Mouse (Mus musculus): Measurements from ENCODE around the gene Camkv.

Gene Camkv

DNA sequence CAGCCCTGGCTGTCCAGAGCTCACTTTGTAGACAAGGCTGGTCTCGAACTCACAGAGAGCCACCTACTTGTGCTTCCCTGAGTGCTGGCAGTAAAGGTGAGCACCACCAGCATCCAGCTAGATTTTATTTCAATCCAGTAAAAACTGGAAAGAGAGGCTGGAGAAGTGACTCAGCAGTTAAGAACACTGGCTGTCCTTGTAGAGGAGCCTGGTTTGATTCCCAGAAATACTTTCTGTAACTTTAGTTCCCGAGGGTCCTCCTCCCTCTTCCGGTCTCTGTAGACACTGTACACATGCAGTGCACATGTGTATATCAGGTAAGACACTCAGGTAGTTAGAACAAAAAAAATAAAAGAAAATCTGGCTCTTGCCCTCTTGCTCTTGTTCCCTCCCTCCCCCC lies 52.5 kb downstream of the Camkv start:
- DNase-seq (ENCODE audit: low spot score in 2 of 2) = no peak

DNA sequence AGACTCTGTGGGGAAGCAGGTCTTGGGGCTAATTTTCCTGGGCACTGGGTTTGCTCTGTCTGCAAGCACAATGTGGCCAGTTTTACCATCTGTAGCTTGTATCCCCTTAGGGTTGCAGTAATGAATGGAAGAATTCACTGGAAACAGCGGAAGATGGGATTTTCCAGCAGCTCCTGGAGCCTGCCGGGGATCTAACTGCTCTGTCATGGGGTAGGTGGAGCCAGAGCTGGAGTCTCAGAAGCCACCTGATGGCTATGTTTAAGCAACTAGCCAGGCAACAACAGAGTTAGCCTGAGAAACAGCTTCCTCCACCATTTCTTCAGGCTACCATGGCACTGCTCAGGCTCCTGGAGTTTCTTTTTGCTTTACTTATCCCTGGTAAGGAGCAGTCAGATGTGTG lies 56.7 kb downstream of the Camkv start, which contains the start of gene Cdhr4:
Gene Cdhr4 (plus strand): TSS at position 301 of the 400 bp plus-strand sequence.
- DNase-seq (ENCODE audit: low spot score in 2 of 2) = no peak

DNA sequence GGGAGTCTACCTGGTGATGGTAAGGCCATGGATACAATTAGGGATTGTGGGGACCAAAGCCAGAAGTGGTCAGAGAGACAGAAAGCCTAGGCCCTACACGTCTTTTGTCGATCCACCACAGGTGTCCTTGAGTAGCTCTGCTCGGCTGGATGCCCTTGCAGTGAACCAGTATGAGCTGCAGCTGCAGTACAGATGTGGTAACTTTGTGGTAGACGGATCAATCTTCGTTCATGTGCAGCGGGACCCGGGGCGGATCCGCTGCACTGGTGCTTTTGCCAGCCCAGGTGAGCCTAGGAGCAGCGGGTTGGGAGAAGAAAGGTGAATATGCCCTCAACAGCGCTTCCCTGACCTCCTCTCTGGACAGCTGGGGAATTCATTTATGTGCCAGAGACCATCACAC lies 57.5 kb downstream of the Camkv start:
- peak; percentile 39 to 48 for DNase-seq (ENCODE audit: low spot score in 2 of 2)

DNA sequence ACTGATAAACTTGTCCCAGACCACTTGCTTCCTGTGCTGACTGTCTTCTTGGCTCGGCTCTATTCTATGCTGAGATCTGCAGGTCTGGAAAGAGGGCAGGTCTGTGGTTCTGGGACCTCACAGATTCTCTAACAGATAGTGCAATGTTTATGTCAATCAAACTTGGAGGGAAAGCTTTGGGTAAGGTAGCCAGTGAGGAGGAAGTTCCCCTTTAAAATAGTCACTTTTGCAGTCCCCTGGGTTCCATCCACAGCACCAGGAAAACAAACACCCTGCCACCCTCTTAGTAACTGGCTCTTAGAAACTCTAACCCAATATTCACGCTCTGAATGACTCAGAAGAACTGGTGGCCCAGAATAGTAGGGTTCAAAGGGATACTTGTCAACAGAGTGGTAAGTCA lies 59.0 kb downstream of the Camkv start:
- DNase-seq (ENCODE audit: low spot score in 2 of 2) = no peak

DNA sequence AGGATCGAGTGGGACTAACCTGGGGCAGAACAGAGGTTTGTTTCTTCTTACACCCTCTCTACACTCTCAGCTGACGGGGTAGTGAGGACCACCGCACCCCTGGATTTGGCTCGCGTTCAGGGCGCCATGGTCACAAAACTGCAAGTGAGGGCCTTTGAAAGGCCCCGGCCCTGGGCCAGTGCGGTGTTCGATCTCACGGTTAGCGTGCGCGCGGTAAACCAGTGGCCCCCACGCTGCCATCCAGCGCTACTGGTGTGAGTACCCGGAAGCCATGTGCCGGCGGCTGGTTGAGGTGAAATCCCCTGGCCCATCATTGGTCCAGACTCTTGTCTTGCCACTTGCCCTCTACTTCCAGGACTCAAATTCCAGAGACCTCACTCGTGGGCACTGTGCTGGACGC lies 60.0 kb downstream of the Camkv start:
- no peak for DNase-seq (ENCODE audit: low spot score in 2 of 2)

DNA sequence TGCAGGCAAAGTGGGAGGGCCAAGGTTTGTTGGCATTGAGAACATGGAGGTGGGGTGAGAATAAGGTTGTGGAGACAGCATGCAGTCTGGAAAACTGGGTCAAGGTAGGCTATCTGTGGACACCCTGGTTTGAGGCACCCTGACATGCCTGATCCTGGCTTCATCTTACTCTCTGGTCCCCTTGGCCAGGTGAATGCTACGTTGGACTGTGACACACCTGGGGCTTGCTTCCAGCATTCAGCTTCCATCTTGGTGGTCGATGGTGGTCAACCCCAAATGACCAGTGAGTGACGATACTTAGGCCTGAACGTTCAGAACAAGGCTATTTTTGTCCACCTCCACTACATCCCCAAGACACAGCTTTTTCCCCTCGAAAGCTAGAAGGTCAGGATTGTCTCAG lies 60.6 kb downstream of the Camkv start, which contains the start of gene Gm20662:
Gene Gm20662 (plus strand): TSS at position 301 of the 400 bp plus-strand sequence.
- no peak for DNase-seq (ENCODE audit: low spot score in 2 of 2)
